Mouse (Mus musculus) liver, embryonic 14 days (tissue): ENCODE results near the gene Mfap4. TPM values are rescaled to one million over a fixed set of nuclear protein-coding genes. Genes with fewer than 3 reads are reported as not detected.

Source experiments
- polyA plus RNA-seq: library from polyadenylated mRNA; depleted of rRNA; stranded (reverse); fragments of >200 nt; gene quantifications from 2 replicates; pipeline ENCODE4 v1.2.3, GENCODE M21; 2012; rRNA removed

The Mfap4 gene
- polyA plus RNA-seq, result 3.7 and 9.1 TPM in 2 replicates

DNA sequence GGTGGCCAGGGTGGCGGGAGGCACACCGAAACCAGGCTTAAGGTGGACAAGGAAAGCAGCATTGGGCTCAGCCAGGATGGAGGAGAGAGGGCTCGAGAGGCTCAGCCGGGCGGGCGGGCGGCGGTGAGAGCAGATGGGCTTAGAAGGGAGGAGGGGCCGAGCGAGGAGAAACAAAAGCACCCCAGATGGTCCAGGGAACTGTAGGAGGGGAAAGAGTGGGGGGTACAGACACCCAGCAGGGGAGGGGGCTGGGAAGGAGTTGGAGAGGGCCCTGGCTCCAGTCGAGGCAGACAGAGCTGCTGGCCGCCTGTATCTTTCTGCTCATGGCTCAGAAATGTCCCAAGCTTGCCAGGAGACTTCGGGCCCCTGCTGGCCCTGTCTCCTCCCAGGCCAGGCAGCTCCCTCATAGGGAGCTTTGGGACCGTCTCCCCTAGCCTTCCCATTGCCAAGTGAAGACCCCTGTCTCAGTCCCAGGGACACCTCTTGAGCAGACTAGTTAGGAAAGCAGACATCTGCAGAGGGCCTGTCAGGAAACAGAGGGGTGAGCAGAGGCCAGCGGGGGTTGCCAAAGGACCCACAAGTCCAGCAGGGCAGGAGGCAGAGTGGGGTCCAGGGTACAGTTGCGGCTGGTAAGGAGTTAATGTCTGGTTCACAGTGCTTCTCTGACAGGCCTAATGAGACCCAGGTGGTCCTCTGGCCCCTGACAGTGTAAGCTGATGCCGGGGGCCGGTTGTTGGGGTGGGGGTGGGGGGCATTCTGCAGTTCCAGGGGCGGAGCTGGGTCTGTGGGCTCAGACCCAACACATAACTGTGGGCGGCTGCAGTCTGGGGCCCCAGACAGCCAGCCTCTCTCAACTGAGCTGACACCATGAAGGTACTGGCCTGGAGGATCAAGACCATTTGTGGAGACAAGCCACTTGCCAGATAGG, at the start of gene Mfap4:
TSS of gene Mfap4 (plus strand) at position 819 of the 928 bp plus-strand sequence.

DNA sequence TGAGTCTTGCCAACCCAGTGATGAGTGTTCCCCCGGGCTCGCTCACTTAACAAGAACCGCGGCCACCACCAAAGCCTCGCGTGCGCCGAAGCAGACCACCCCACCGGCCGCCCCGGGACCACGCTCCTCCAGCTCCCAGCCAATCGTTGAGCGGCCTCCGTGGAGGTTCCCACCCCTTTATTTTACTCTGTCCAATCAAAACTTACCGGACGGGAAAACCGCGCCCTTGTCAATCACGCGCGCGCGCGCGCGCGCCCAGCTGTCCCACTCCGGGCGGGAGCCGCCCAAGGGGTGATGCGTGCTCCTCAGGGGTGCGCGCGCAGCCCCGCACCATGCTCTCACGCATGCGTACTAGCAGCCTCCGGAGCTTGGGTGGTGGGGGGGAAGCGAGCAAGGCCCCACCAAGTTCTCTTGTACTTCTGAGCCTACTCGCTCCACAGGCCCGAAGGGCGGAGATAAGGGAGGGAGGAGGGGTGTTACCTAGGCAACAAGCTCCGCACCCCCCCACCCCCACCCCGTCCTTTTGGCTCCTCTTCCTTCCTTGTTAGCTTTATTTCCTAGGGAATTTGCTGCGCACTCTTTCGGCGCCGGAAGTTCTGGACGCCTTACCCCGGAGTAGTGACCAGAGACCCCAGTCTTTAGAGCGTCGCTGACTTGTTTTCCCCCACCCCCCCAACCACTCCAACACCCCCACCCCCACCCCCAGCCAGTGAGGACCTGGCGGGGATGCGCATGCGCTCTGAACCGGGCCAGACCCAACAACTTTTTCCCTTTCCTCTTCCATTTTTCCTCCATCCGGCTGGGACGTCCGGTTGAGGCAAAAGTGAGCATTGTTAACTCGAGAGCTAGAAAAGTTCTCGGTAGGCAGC, 9.1 kb downstream of the Mfap4 start, which contains the start of gene Mapk7:
TSS of gene Mapk7 (minus strand) at position 278 of the 869 bp plus-strand sequence.

DNA sequence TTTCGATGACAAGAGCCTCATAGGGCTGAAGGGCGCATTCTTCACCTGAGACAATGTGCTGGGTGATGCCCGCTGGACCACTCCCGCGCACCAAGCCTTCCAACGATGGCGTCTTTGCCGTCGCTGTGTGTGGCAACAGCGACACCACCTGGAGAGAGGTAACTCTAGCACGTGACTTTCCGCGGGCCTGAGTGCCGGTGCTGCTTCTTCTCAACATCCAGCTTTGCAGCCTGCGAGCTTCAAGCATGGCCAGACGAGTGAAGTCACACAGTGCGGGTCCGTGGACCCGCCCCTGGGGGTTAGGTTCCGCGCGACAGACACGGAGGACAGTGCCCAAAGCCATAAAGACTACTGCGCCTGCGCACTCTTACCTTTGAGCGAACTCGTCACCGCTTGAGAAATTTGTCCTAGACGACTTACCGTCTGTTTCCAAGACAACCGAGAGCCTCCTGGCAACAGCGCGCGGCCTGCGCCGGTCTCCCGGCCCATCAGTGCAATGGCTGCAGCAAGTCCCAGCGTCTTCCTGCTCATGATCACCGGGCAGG, 19.6 kb downstream of the Mfap4 start, which contains the start of gene B9d1:
TSS of gene B9d1 (plus strand) at position 432 of the 545 bp plus-strand sequence.

Other genes starting within 250 kb of the Mfap4 start
- 21.6 and 23.9 TPM in 2 replicates for gene Aldh3a2, start 218.0 kb upstream of the Mfap4 start, polyA plus RNA-seq
- gene Slc47a2, start 142.6 kb upstream of the Mfap4 start, polyA plus RNA-seq, result 0.07 and 0.13 TPM in 2 replicates
- gene Slc47a1, start 107.1 kb upstream of the Mfap4 start, polyA plus RNA-seq, result 5.7 and 6.6 TPM in 2 replicates
- gene Rnf112, start 31.3 kb upstream of the Mfap4 start, polyA plus RNA-seq, result 0.06 and 0.08 TPM in 2 replicates
- 5.8 and 6.1 TPM in 2 replicates for gene Mapk7, start 9.0 kb downstream of the Mfap4 start, polyA plus RNA-seq
- gene B9d1, start 19.7 kb downstream of the Mfap4 start, polyA plus RNA-seq, result 2.1 and 2.8 TPM in 2 replicates
- 1.7 TPM in 2 replicates for gene Epn2, start 94.3 kb downstream of the Mfap4 start, polyA plus RNA-seq
- 1.9 and 2.1 TPM in 2 replicates for gene Grap, start 167.8 kb downstream of the Mfap4 start, polyA plus RNA-seq
- 3.4 and 3.8 TPM in 2 replicates for gene Fam83g, start 198.7 kb downstream of the Mfap4 start, polyA plus RNA-seq
- not detected in 2 replicates for gene Slc5a10, start 235.4 kb downstream of the Mfap4 start, polyA plus RNA-seq